Mouse (Mus musculus): ENCODE results near the gene Masp2.

GRCm38 (mm10) chr4:148603376-148604139 is 1.2 kb downstream of the Masp2 start:
- TF ChIP-seq CTCF (IDR thresholded peaks at IDR 0.05; ENCODE audit: low read depth), result no peak
- TF ChIP-seq EP300 (optimal IDR thresholded peaks at IDR 0.05), result no peak

All from stomach, postnatal 0 days (tissue).